Mouse (Mus musculus) right cerebral cortex, adult 2 months (tissue): Measurements from ENCODE around the gene Cyfip1.

Experiments
- DNase-seq, 2 experiments: peaks; one replicate each; pipeline ENCODE4 v3.0.0; 2021 to 2022; ENCODE audit warnings: low spot score in 2 of 2

Gene Cyfip1

GRCm38 (mm10) chr7:55841445-55841844 is at the start of gene Cyfip1:
Gene Cyfip1 (plus strand): TSS chr7:55841745.
- DNase-seq: no peak

DNA sequence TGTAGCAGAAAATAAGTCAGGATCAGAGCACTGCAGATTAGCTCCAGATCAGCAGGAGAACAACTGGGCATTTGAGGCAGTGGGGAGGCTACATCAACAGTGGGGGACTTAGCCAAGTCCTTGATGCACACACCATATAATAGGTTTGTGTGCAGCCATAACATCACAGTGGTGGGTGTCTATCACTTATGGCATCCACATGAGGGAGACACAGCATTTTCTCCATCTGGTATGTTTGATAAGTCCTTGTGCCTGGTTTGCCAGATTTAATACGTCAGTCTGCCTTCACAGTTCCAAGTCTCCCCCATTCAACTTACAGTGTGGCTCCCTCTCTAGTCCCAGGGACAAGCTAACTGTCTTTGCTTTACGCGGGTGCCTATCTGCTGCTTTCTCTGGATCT is 49.3 kb upstream of the Cyfip1 start:
- DNase-seq: peak; percentile 24 to 32

GRCm38 (mm10) chr7:55793236-55793951 is 48.2 kb upstream of the Cyfip1 start:
- DNase-seq: no peak

GRCm38 (mm10) chr7:55793952-55794603 is 47.5 kb upstream of the Cyfip1 start, which contains the start of gene Tubgcp5:
Gene Tubgcp5 (plus strand): TSS chr7:55794154.
- DNase-seq: peak; percentile 97 to 98

DNA sequence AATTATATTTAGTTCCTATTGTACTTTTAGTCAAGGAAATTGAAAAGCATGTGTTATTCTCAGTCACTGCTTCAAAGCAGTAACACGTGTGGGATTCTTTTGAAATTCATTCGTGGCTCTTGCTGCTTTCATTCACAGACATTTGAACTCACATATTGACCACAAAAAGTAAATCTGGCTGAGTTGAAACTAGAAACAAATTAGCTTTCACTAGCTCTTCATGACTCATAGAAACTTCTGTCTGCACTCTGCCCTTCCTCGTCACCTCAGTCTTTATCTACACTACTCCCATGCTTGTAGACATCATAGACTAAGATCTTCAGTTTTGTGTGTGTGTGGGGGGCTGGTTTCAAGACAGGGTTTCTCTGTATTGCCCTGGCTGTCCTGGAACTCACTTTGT is 41.6 kb upstream of the Cyfip1 start:
- DNase-seq: no peak

- DNase-seq: no peak
Observed at GRCm38 (mm10) chr7:55809967-55810366, 31.6 kb upstream of the Cyfip1 start.

GRCm38 (mm10) chr7:55824468-55824867 is 17.1 kb upstream of the Cyfip1 start:
- DNase-seq: no peak

DNA sequence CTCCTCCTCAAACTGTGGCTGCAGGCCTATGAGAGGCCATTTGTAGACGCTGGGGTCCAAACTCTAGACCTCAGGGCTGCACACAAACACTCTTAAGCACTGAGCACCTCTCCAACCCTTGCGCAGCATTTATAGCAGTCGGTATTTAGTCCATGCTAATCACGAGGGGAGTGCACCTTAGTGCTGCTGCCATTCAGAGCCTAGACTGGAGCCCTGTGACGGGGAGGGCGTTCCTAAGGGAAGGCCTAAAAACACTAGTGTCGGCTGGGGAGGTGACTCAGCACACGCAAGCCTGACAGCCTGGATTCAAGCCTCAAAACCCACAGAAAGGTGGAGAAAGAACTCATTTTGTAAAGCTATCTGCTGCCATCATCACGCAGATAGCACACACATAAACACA is 14.0 kb upstream of the Cyfip1 start:
- no peak for DNase-seq

DNA sequence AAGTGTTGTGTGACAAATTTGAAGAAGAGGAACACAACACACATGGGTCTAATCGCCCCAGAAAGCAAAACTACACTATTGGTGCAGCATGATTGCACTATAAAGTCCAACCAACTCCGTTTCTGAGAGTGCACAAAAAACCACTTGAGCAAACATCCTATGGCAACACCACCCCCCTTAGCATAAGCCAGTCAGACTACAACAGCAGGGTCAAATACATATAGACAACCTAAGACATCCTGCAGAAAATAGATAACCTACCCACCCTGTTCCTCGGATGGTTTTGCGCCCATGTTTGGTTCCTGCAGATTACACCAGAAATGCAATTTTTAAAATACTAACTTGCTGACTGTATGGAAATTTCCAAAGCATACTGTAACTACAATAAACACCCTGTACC is 4.7 kb upstream of the Cyfip1 start:
- DNase-seq: no peak

GRCm38 (mm10) chr7:55841977-55842503 is 495 bp downstream of the Cyfip1 start:
- DNase-seq: peak; percentile 85 to 88

- DNase-seq: peak; percentile 51 to 52
Observed at GRCm38 (mm10) chr7:55842504-55843152, 1.1 kb downstream of the Cyfip1 start.

DNA sequence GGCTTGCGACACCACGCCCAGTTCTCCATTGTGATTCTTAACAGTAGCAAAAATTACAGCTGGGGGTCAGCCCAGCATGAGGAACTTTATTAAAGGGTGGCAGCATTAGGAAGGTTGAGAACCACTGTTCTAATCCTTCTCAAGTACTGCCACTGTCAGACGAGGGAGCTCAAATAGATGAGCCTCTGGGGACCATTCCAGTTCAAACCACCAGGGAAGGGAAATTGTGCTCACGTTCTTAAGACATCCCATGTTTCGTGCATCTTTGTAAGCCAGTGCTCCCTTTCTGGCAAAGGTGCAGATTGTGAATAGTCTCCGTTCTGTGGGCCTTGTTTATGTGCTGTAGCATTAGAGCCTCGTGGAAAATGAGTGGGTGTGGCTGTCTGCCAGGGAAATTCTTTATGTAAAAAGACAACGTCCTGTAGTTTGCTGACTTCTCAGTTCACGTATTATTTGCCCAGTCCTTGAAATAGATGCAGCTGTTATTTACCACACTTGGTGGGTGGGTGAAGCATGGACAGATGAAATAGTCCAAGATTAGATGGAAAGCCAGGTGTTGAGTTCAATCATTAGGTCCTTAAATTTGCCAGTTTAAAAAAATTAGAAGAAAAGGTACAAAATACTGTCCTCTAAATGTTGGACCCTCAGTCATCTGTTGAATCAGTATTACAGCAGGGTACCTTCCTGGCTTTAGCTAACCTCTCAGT is 5.2 kb downstream of the Cyfip1 start:
- DNase-seq: no peak

DNA sequence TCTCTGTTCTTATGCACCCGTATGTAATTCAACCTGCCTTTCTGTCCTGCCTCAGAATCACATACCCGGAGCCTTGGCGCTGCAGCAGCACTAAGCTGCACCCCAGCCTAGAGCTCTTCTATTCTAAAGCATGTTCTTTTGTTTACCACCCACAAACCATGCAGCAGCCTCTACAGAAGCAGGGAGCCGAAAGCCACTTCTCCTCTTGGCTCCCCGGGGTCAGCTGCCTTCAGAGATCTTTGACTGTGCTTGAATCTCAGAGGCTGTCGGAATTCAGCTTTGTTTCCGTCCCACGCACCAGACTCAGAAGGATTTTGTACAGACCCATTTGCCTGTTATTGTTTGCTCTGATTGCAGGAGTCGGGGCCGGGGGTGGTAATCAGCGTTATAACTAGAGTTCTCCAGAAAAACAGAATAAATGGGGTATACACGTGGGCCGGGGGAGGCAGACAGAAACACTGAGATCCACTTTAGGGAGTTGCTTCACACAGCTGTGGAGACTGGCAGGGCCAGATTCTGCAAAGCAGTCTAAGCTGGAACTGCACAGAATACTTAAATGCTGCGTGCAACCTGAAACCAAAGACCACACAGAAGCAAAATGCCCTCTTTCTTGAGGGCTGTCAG is 8.5 kb downstream of the Cyfip1 start:
- DNase-seq: peak; percentile 79 to 81

DNA sequence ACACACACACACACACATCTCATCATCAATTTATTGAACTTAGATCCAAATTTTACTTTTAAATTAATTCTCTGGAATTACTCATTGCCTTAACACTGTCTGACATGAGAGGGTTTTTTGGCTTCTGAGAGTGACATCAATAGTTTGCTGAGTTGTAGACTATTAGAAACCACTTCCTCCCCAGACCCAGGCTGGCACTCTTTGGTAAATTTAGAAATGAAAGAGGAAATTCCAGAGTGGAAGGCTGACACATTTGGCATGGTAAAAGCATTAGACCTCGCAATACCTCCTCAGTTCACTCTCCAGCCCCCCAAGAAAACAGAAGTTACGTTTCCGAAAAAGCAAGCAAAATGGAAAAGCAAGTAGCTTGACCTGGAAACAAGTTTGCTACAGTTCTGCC is 11.2 kb downstream of the Cyfip1 start:
- DNase-seq: no peak

DNA sequence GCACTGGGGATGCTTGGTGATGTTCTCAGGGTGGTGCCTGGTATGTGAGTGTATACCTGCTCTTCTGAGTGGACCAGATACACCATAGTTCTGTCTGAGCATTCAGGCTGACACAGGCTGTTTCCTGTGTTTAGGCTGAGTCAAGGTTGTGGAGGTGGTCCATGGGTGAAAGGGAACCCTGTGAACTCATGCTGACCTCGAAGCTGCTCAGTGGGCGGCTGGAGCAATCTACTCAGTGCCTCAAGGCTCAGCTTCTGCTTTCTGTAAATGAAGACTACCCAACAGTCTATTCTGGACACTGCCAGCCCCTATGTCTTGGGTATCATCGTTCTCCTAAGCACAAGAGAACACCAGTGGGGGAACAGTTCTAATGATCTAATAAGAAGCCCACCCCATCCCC is 14.1 kb downstream of the Cyfip1 start:
- no peak for DNase-seq

DNA sequence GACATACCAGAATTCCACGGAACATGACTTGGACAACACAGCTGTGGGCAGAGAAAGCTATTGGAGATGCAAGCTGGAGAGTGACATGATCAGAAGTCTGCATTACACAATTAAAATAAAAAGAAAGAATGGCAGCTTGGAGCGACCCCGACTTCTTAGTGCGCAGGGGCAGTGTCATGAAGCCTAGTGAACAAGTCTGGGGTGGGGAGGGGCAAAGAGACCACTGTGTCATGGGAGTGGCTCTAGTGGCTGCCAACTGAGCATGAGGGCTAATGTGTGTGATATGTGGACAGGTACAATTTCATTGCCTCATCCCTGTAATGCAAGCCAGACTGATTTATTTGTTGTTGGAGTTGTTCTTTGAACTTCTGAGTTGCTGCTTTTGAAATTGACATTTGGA is 15.2 kb downstream of the Cyfip1 start:
- no peak for DNase-seq

GRCm38 (mm10) chr7:55857729-55858128 is 16.2 kb downstream of the Cyfip1 start:
- no peak for DNase-seq

- DNase-seq: no peak
Observed at GRCm38 (mm10) chr7:55858836-55859517, 17.4 kb downstream of the Cyfip1 start.

GRCm38 (mm10) chr7:55859518-55859872 is 17.9 kb downstream of the Cyfip1 start:
- DNase-seq: no peak

DNA sequence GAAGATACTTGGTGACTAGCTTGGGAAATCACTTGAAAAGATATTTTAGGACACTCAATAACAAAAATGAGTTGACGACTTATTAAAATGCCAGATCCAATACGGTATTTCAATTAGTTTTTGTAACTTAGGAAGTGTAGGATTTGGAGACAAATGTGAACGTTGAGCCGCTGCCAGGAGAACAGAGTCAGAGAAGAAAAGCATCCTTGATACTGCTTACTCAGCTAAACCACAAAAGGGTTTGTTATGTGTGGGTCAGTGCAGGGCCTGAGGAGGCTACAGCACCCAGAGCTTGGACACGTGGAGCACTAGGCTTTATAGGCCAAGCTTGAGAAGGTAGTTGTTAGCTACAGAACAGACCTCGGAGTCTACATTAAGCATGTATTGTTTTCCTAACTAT is 18.4 kb downstream of the Cyfip1 start:
- DNase-seq: no peak

- no peak for DNase-seq
Observed at GRCm38 (mm10) chr7:55861175-55861574, 19.6 kb downstream of the Cyfip1 start.
